Mouse (Mus musculus): ENCODE measurements around the gene Tysnd1. TPM values are rescaled to one million over a fixed set of nuclear protein-coding genes. Genes with fewer than 3 reads are reported as not detected.

Gene Tysnd1
- 5.6 and 8.3 TPM in 2 replicates for polyA plus RNA-seq (2012)

DNA sequence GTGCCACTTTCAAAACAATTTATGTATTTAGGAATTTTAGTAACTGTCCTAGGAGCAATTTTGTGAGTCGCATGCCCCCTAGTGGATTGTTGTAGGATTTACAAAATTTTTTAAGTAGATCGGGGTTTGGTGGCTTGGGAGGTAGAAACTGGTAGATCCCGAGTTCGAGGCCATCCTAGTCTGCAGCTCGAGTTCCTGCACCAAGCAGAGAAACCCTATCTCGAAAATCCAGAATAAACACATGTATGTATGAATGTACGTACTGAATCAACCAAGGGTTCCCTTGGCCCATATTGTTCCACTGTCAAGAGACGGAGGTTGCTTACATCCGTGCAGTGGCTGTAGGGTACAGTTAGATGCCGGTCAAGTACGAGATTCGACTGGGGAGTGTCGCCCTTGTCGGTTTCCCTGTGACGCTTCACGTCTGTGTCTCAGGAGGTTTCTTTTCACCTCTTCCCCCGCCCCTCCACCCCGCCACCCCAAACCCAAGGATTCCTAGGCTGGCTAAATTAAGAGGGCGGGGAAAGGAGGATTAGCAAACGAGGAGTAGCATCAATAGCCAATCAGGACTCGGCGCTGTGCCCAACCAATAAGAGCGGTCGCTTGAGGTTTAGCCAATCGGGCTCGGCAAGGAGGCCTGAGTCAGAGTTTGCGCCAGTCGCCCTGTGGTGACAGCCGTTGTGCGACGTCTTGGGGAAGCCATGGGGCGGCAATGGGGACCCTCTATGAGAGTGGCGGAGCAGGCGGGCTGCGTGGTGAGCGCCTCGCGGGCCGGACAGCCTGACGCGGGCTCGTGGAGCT lies at the start of gene Tysnd1:
Gene Tysnd1 (plus strand): TSS at position 645 of the 801 bp plus-strand sequence.
- no peaks in the 10 kb centered on the region for H3K27me3 ChIP-seq (ENCODE audit: control insufficient read depth)
- peaks cover 38% of the 10 kb centered on the region for H3K4me1 ChIP-seq (ENCODE audit: control insufficient read depth)
- H3K36me3 ChIP-seq (ENCODE audit: control insufficient read depth), result peaks cover 65% of the 10 kb centered on the region
- TF ChIP-seq GATA1 (IDR thresholded peaks at IDR 0.05; ENCODE audit: low read length), result no peak
- no peak for TF ChIP-seq TAL1 (IDR thresholded peaks at IDR 0.05; ENCODE audit: low read length)
- H3K9me3 ChIP-seq (ENCODE audit: control insufficient read depth, low read length), result no peaks in the 10 kb centered on the region
- H3K4me3 ChIP-seq (replicated peaks), result peak within 1 kb of the TSS; percentile 73

GRCm38 (mm10) chr10:61646557-61646956 lies 48.8 kb upstream of the Tysnd1 start:
- peaks cover 23% of the 10 kb centered on the region for H3K4me1 ChIP-seq (ENCODE audit: control insufficient read depth)
- TF ChIP-seq GATA1 (IDR thresholded peaks at IDR 0.05; ENCODE audit: low read length), result no peak
- no peak for TF ChIP-seq TAL1 (IDR thresholded peaks at IDR 0.05; ENCODE audit: low read length)

GRCm38 (mm10) chr10:61647790-61648736 lies 47.3 kb upstream of the Tysnd1 start, which contains the start of gene Ppa1:
TSS of gene Ppa1 (plus strand) at chr10:61648552.
- no peak for TF ChIP-seq TAL1 (IDR thresholded peaks at IDR 0.05; ENCODE audit: low read length)
- no peak for TF ChIP-seq GATA1 (IDR thresholded peaks at IDR 0.05; ENCODE audit: low read length)
- H3K4me3 ChIP-seq (replicated peaks), result peak within 1 kb of the TSS; percentile 87
- H3K36me3 ChIP-seq (ENCODE audit: control insufficient read depth), result peaks cover 7% of the 10 kb centered on the region
- H3K27me3 ChIP-seq (ENCODE audit: control insufficient read depth), result no peaks in the 10 kb centered on the region; the same call in 1 of the 2 replicates
- no peaks in the 10 kb centered on the region for H3K9me3 ChIP-seq (ENCODE audit: control insufficient read depth, low read length)
- H3K4me1 ChIP-seq (ENCODE audit: control insufficient read depth), result peaks cover 23% of the 10 kb centered on the region

More at GRCm38 (mm10) chr10:61646557-61646956, 48.8 kb upstream of the Tysnd1 start:
- H3K36me3 ChIP-seq (ENCODE audit: control insufficient read depth), result peaks cover 5% of the 10 kb centered on the region
- H3K4me3 ChIP-seq (replicated peaks), result no peak overlapping the region
- peaks cover 2% of the 10 kb centered on the region; the same call in 1 of the 2 replicates for H3K27me3 ChIP-seq (ENCODE audit: control insufficient read depth)
- no peaks in the 10 kb centered on the region for H3K9me3 ChIP-seq (ENCODE audit: control insufficient read depth, low read length)

DNA sequence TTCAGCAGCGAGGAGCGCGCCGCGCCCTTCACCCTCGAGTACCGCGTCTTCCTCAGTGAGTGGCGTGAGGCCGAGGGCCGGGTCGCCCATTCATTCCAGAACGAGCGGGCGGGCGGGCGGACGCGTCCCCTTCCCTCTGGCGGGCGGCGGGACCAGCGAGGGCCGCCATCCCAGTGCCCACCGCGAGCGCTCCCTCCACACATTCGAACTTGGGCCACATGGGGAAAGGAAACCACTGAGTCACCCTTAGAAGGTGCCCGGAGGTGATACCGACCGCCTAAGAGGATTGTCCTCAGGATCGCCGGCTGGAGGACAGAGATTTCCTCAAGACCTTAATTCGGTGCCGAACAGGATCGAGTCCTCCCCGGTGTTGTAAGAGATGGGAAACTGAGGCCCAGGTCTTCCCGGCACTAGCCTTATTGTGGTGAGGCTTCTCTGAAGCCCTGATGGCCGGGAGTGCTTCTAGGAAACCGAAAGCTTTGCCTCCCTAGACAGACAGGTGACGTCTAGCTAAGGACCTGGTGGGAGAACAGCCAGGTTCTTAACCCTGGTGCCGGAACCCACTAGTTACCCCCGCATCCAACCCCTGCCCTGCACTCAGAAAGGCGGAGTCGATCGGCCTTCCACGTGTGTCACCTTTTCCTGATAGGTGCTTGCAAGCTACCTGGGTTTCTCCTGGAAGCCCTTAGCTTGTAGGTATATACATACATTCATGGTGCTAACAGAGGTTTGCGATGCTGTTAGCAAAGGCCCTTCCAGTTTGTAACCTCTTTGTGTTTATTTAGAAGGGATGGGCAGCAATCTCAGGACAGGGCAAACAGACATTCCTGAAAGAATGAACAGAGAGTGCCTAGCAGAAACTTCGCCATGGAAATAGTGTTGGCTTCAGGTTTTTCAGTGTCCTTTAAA lies 46.3 kb upstream of the Tysnd1 start:
- no peaks in the 10 kb centered on the region; the same call in 1 of the 2 replicates for H3K27me3 ChIP-seq (ENCODE audit: control insufficient read depth)
- peaks cover 23% of the 10 kb centered on the region for H3K4me1 ChIP-seq (ENCODE audit: control insufficient read depth)
- peaks cover 11% of the 10 kb centered on the region for H3K36me3 ChIP-seq (ENCODE audit: control insufficient read depth)
- peak; percentile 74 for TF ChIP-seq TAL1 (IDR thresholded peaks at IDR 0.05; ENCODE audit: low read length)
- TF ChIP-seq GATA1 (IDR thresholded peaks at IDR 0.05; ENCODE audit: low read length), result peak; percentile 14; the same call in 1 of the 2 replicates
- no peaks in the 10 kb centered on the region for H3K9me3 ChIP-seq (ENCODE audit: control insufficient read depth, low read length)
- H3K4me3 ChIP-seq (replicated peaks), result peak overlapping the region; percentile 87

DNA sequence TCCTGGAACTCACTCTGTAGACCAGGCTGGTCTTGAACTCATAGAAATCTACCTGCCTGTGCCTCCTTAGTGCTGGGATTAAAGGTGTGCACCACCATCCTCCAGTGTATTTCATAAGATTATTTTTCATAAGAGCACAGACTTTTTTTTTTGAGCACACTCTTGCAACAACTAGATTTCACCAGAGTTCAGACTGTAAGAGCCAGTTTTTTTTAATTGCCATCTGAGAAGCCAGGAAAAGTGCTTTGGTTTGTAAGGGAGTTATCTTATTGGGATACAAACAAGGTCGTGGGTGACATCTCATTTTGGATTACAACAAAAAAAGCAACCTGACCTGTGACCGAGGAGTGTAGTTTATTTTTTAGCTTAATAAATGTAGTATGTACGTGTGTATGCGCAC lies 41.2 kb upstream of the Tysnd1 start:
- H3K27me3 ChIP-seq (ENCODE audit: control insufficient read depth), result no peaks in the 10 kb centered on the region
- TF ChIP-seq GATA1 (IDR thresholded peaks at IDR 0.05; ENCODE audit: low read length) (no peak), TAL1 (IDR thresholded peaks at IDR 0.05; ENCODE audit: low read length) (no peak)
- H3K4me3 ChIP-seq (replicated peaks), result no peak overlapping the region
- H3K9me3 ChIP-seq (ENCODE audit: control insufficient read depth, low read length), result no peaks in the 10 kb centered on the region
- H3K36me3 ChIP-seq (ENCODE audit: control insufficient read depth), result peaks cover 25% of the 10 kb centered on the region
- peaks cover 9% of the 10 kb centered on the region for H3K4me1 ChIP-seq (ENCODE audit: control insufficient read depth)

DNA sequence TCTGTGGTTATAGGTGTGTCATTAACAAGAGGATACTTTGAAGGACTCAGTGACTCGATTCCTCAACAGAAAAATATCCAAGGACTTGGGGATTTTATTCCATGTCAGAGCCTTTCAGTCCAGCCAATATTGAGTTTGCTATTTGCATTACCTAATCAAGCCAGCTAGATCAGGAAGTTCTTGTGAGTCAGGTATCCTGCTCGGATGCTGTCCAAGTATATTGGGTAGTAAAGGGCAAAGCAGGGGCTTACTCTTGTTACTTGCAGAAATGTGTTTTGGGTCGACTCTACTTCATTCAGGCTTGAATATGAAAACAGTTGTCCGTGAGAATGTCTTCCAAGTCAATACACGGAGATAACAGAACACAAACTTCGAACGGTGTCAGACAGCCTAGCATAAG lies 40.6 kb upstream of the Tysnd1 start:
- H3K4me3 ChIP-seq (replicated peaks), result no peak overlapping the region
- no peaks in the 10 kb centered on the region for H3K9me3 ChIP-seq (ENCODE audit: control insufficient read depth, low read length)
- no peak for TF ChIP-seq GATA1 (IDR thresholded peaks at IDR 0.05; ENCODE audit: low read length)
- no peak for TF ChIP-seq TAL1 (IDR thresholded peaks at IDR 0.05; ENCODE audit: low read length)
- H3K36me3 ChIP-seq (ENCODE audit: control insufficient read depth), result peaks cover 30% of the 10 kb centered on the region
- H3K4me1 ChIP-seq (ENCODE audit: control insufficient read depth), result peaks cover 4% of the 10 kb centered on the region
- no peaks in the 10 kb centered on the region for H3K27me3 ChIP-seq (ENCODE audit: control insufficient read depth)

DNA sequence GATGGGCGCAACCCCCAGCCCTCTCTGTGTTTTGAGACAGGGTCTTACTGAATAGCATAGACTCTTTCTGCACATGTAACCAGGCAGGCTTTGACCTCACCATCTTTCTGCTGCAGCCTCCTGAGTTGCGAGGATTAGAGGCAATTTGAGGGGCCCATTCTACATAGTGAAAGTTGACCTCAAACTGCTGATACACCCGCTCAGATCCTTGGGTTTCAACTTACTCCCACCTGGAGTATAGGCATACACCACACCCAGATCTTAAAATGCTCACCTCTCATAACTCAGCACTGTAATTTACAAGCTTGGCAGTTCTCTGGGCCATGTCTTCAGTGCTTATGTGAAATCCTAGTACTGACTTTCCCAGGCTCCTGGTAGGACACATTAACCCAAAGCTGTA lies 40.1 kb upstream of the Tysnd1 start:
- no peaks in the 10 kb centered on the region for H3K27me3 ChIP-seq (ENCODE audit: control insufficient read depth)
- H3K9me3 ChIP-seq (ENCODE audit: control insufficient read depth, low read length), result no peaks in the 10 kb centered on the region
- peaks cover 4% of the 10 kb centered on the region for H3K4me1 ChIP-seq (ENCODE audit: control insufficient read depth)
- no peak overlapping the region for H3K4me3 ChIP-seq (replicated peaks)
- H3K36me3 ChIP-seq (ENCODE audit: control insufficient read depth), result peaks cover 33% of the 10 kb centered on the region
- no peak for TF ChIP-seq GATA1 (IDR thresholded peaks at IDR 0.05; ENCODE audit: low read length)
- TF ChIP-seq TAL1 (IDR thresholded peaks at IDR 0.05; ENCODE audit: low read length), result no peak

Data from erythroblast, embryonic 14.5 days (primary cell).